Mouse (Mus musculus) heart, embryonic 14.5 days (tissue): Measurements from ENCODE around the gene Ikzf2. TPM values are rescaled to one million over a fixed set of nuclear protein-coding genes. Genes with fewer than 3 reads are reported as not detected.

ENCODE experiments used
- ATAC-seq: fragments of 200-750 bp; cut with Nextera tagmentation; 2 replicates; pipeline ENCODE4 v1.8.0; 2017; ENCODE audit warnings: low read depth, moderate TSS enrichment; ENCODE audit not compliant: insufficient number of reproducible peaks, insufficient read depth, low FRiP score
- H3K27ac ChIP-seq, 2 experiments: fragments of 200-500 bp in 1 of 2; fragments of 300-500 bp in 1 of 2; sonication (generic) in 1 of 2; replicated peaks in 1 of 2; 2 replicates each; pipeline ENCODE4 v1.5.1; 2012 to 2014; ENCODE audit warnings: low read depth in 2 of 2, low read length in 2 of 2, control low read depth in 1 of 2, mild to moderate bottlenecking in 1 of 2, mixed read lengths in 1 of 2; ENCODE audit not compliant: control insufficient read depth in 1 of 2, insufficient read depth in 1 of 2
- H3K27me3 ChIP-seq: fragments of 300-500 bp; sonication (generic); 2 replicates; pipeline ENCODE4 v1.6.1; 2014; ENCODE audit warnings: mild to moderate bottlenecking, low read length, control low read depth; ENCODE audit not compliant: control insufficient read depth, insufficient read depth
- H3K36me3 ChIP-seq: fragments of 300-500 bp; sonication (generic); 2 replicates; pipeline ENCODE4 v1.6.1; 2014; ENCODE audit warnings: mild to moderate bottlenecking, control low read depth, low read length, mixed read lengths; ENCODE audit not compliant: control insufficient read depth, insufficient read depth
- H3K4me1 ChIP-seq, 2 experiments: fragments of 200-500 bp in 1 of 2; fragments of 300-500 bp in 1 of 2; sonication (generic) in 1 of 2; 2 replicates each; pipeline ENCODE4 v1.6.1; 2012 to 2014; ENCODE audit warnings: low read length in 2 of 2, control low read depth in 1 of 2, mixed read lengths in 1 of 2; ENCODE audit not compliant: control insufficient read depth in 2 of 2, insufficient read depth in 2 of 2
- H3K4me2 ChIP-seq: fragments of 300-500 bp; sonication (generic); 2 replicates; pipeline ENCODE4 v1.6.1; 2014; ENCODE audit warnings: mild to moderate bottlenecking, low read length
- H3K4me3 ChIP-seq, 2 experiments: fragments of 200-500 bp in 1 of 2; fragments of 300-500 bp in 1 of 2; sonication (generic) in 1 of 2; 2 replicates each; pipeline ENCODE4 v1.5.1; 2012 to 2014; ENCODE audit warnings: low read length in 2 of 2, mild to moderate bottlenecking in 2 of 2, control low read depth in 1 of 2, low read depth in 1 of 2, moderate library complexity in 1 of 2; ENCODE audit not compliant: control insufficient read depth in 1 of 2, insufficient read depth in 1 of 2
- H3K9ac ChIP-seq: fragments of 300-500 bp; sonication (generic); 2 replicates; pipeline ENCODE4 v1.6.1; 2014; ENCODE audit warnings: mild to moderate bottlenecking, low read length
- H3K9me3 ChIP-seq: fragments of 300-500 bp; sonication (generic); 2 replicates; pipeline ENCODE4 v1.6.1; 2016; ENCODE audit warnings: low read length, control low read depth; ENCODE audit not compliant: control insufficient read depth
- WGBS: fragments of 180-500 bp; shearing (Covaris S2); extraction: QIAGEN DNeasy Blood & Tissue Kit; methylation state at CpG from one replicate; pipeline ENCODE4 v1.1.7; 2014; 5-methylcytosine and 5-hydroxymethylcytosine counted together
- polyA plus RNA-seq: library from polyadenylated mRNA; unstranded; fragments of >200 nt; fragmentation: Nextera tagmentation; extraction: Ambion mirVana; gene quantifications from 2 replicates; pipeline ENCODE4 v1.2.1, GENCODE M21; 2014

Gene Ikzf2
- polyA plus RNA-seq, 1 experiment from 2014 or later: 3.3 TPM

DNA sequence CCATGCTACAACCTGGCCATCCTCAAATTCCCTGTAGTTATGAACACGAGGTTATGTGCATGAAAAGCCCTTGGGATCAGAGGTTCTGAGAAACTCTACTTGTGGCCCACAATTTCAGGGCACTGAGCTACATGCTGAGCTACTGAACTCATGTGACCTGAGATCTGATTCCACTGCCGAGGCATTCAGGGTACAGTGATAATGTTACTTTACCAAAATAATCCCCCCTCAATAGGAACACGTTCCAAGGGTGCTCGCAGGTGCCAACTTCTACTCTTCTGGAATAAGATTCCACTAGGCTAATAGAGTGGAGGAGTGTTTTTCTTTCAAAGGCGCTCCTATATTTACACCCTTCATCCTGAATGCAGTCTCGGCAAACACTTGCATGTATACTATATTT is 45.1 kb downstream of the Ikzf2 start:
- no peak for ATAC-seq

DNA sequence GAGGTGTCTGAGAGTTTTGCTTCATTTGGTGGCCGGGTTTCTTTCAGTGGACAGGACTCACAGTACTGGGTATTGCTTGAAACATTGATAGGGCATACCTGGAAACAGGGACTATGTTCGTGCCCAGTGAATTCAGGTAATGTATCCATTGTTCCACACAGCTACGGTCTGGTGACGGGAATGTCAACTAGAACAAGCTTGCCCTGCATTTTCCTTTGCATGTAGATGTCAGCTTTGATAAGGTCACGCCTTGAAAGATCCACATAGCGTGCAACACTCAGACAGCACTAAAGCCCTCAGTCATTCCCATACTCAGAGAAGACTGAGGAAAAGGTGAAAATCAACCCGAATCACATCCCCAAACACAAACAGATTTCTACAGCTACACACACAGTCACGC is 48.7 kb downstream of the Ikzf2 start:
- Histone ChIP-seq H3K36me3 (no peaks in the 10 kb centered on the region), H3K9ac (no peak overlapping the region), H3K9me3 (no peaks in the 10 kb centered on the region), H3K4me2 (no peak overlapping the region), H3K4me3 (no peak overlapping the region), H3K27ac (no peak overlapping the region), H3K4me1 (no peaks in the 10 kb centered on the region), H3K27me3 (no peaks in the 10 kb centered on the region)
- WGBS: 79% methylated on average over 8 of the region's 8 CpGs
- ATAC-seq: no peak

More for the DNA sequence above, 45.1 kb downstream of the Ikzf2 start:
- Histone ChIP-seq H3K36me3 (no peaks in the 10 kb centered on the region), H3K4me3 (no peak overlapping the region), H3K4me1 (no peaks in the 10 kb centered on the region), H3K9ac (no peak overlapping the region), H3K27ac (no peak overlapping the region), H3K9me3 (no peaks in the 10 kb centered on the region), H3K4me2 (no peak overlapping the region), H3K27me3 (no peaks in the 10 kb centered on the region)
- whole genome bisulfite sequencing: 71% methylated on average over 6 of the region's 6 CpGs

- Histone ChIP-seq H3K27me3 (no peaks in the 10 kb centered on the region), H3K4me2 (no peak overlapping the region), H3K9ac (no peak overlapping the region), H3K36me3 (no peaks in the 10 kb centered on the region), H3K4me1 (no peaks in the 10 kb centered on the region), H3K27ac (no peak overlapping the region), H3K9me3 (no peaks in the 10 kb centered on the region), H3K4me3 (no peak overlapping the region)
- ATAC-seq: no peak
- 61% methylated on average over 3 of the region's 3 CpGs for WGBS
These were observed 49.1 kb downstream of the Ikzf2 start for GRCm38 (mm10) chr1:69637907-69638306.

DNA sequence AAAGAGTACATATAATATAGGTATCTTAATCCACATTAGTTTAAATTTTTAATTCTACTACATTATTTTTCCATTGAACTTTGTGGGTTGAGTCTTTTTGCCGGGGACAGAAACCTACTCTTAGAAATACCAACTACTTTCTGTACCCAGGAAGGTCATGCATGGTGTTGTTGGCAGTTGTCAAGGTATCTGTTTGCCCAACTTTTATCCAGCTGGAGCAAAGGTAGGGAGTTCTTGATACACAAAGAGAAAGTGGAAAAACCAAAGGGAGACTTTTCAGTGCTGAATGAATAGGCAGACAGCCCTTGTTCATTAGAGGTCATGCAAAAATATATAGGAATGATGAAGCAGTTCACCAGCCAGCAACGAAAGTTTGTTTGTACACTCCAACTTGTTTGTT is 52.8 kb downstream of the Ikzf2 start:
- Histone ChIP-seq H3K4me1 (no peaks in the 10 kb centered on the region), H3K4me3 (no peak overlapping the region), H3K27me3 (no peaks in the 10 kb centered on the region), H3K27ac (no peak overlapping the region), H3K4me2 (no peak overlapping the region), H3K9ac (no peak overlapping the region), H3K9me3 (no peaks in the 10 kb centered on the region), H3K36me3 (no peaks in the 10 kb centered on the region)
- no peak for ATAC-seq
- 89% methylated on average over 2 of the region's 2 CpGs for WGBS

GRCm38 (mm10) chr1:69630508-69630907 is 56.5 kb downstream of the Ikzf2 start:
- Histone ChIP-seq H3K9ac (no peak overlapping the region), H3K4me1 (no peaks in the 10 kb centered on the region), H3K9me3 (no peaks in the 10 kb centered on the region), H3K27me3 (no peaks in the 10 kb centered on the region), H3K36me3 (no peaks in the 10 kb centered on the region), H3K4me3 (no peak overlapping the region), H3K27ac (no peak overlapping the region), H3K4me2 (no peak overlapping the region)
- WGBS: 63% methylated on average over 6 of the region's 6 CpGs
- no peak for ATAC-seq

DNA sequence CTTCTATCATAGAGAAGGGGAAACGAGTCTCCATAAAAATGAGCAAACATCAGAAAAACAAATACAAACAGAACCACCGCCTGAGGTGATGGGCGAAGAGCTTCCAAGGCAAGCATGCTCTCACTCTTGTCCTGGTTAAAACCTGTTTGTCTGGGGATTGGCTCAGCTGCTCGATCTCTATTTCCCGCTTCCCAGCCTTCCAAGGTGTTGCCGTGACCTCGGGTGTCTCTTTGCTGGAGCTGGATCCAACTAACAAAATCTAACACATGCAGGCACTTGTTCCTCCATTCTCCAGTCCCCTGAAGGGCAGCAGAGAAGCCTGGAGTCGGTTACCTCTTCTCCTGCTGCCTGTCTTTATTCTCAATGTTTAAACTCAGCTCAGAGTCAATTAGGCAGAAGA is 57.5 kb downstream of the Ikzf2 start:
- Histone ChIP-seq H3K4me3 (no peak overlapping the region), H3K27me3 (no peaks in the 10 kb centered on the region), H3K9me3 (no peaks in the 10 kb centered on the region), H3K4me2 (no peak overlapping the region), H3K27ac (no peak overlapping the region), H3K36me3 (no peaks in the 10 kb centered on the region), H3K9ac (no peak overlapping the region), H3K4me1 (no peaks in the 10 kb centered on the region)
- ATAC-seq: no peak
- 72% methylated on average over 8 of the region's 8 CpGs for WGBS

- Histone ChIP-seq H3K36me3 (no peaks in the 10 kb centered on the region), H3K27me3 (no peaks in the 10 kb centered on the region), H3K9ac (no peak overlapping the region), H3K9me3 (no peaks in the 10 kb centered on the region), H3K4me1 (peaks cover 0 to 18% of the 10 kb centered on the region in 2 experiments; a peak in 2 of 4 replicates), H3K4me2 (no peak overlapping the region), H3K27ac (no peak overlapping the region), H3K4me3 (no peak overlapping the region)
- no peak for ATAC-seq
- 92% methylated on average over 5 of the region's 5 CpGs for WGBS
These were observed 75.0 kb downstream of the Ikzf2 start for GRCm38 (mm10) chr1:69612076-69612475.

DNA sequence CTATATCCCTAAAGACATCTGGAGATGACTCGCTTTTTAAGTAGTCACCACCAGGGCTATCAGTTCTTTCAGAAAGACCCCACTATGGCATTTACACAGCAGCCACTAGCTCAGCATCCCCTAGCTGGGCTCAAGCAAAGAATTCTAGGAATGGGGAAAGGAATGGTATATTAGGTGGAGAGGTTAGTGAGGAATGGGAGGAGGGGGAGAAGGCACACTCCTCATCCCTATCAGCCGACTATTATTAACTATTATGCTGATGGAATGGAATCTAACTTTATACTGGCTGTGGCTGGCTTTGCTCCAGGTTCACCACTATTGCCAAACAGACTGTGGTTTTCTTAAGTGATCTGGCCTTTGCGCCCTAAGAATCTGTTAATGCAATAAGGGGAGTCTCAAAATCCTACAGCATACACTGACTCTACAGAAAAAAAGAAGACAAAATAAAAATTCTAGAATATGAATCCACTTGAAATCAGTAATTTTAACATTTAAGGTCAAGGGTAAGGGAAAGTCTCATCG is 75.8 kb downstream of the Ikzf2 start:
- no peak for ATAC-seq
- 57% methylated on average over 4 of the region's 4 CpGs for WGBS
- H3K4me2 ChIP-seq: peak overlapping the region; percentile 9; the same call in 1 of the 2 replicates
- H3K27ac ChIP-seq: no peak overlapping the region
- no peaks in the 10 kb centered on the region for H3K36me3 ChIP-seq
- H3K9ac ChIP-seq: no peak overlapping the region
- no peaks in the 10 kb centered on the region for H3K9me3 ChIP-seq
- no peaks in the 10 kb centered on the region for H3K27me3 ChIP-seq
- peaks cover 0 to 18% of the 10 kb centered on the region in 2 experiments; a peak in 2 of 4 replicates for H3K4me1 ChIP-seq
- no peak overlapping the region for H3K4me3 ChIP-seq
